ENCODE assay signal across 8 mouse cellular contexts in genomic region chr12:111162312-111163061, GRCm38 (mm10). TPM values are rescaled to one million over a fixed set of nuclear protein-coding genes. Genes with fewer than 3 reads are reported as not detected.
DNase-seq lines count a peak whose midpoint lies in the region; ATAC-seq lines count a peak whose summit lies in the region.

No protein-coding gene starts in this region.

- H3K9ac ChIP-seq in embryonic facial prominence, embryonic 12.5 days: 0 out of 2 replicates have a peak overlapping the region, but pooled peaks have one; percentile 10
- peak overlapping the region; percentile 39 for H3K9ac ChIP-seq in midbrain, embryonic 12.5 days (replicated peaks)

- H3K36me3 ChIP-seq in embryonic facial prominence, embryonic 12.5 days: no peaks in the 10 kb centered on the region
- H3K36me3 ChIP-seq in midbrain, embryonic 12.5 days: no peaks in the 10 kb centered on the region

- no peak for ATAC-seq in embryonic facial prominence, embryonic 12.5 days (ENCODE audit: insufficient number of reproducible peaks, insufficient read depth, low FRiP score, low TSS enrichment)
- no peak for ATAC-seq in midbrain, embryonic 12.5 days (ENCODE audit: low FRiP score, low read depth)

- WGBS in embryonic facial prominence, embryonic 12.5 days: 10% methylated on average over 16 of the region's 16 CpGs
- 9% methylated on average over 16 of the region's 16 CpGs for WGBS in midbrain, embryonic 12.5 days

- intact Hi-C loops in left cerebral cortex, postnatal 10 days (cut with DNase I): no loop called here

- H3K4me1 ChIP-seq in embryonic facial prominence, embryonic 12.5 days: peaks cover 17% of the 10 kb centered on the region
- peaks cover 40% of the 10 kb centered on the region for H3K4me1 ChIP-seq in midbrain, embryonic 12.5 days

- no peaks in the 10 kb centered on the region for H3K9me3 ChIP-seq in embryonic facial prominence, embryonic 12.5 days
- H3K9me3 ChIP-seq in midbrain, embryonic 12.5 days: no peaks in the 10 kb centered on the region

- H3K4me3 ChIP-seq in embryonic facial prominence, embryonic 12.5 days: peak overlapping the region; percentile 17
- peak overlapping the region; percentile 10 for H3K4me3 ChIP-seq in midbrain, embryonic 12.5 days

- peak; percentile 43 to 45 for DNase-seq in heart, adult 18-20 months
- no peak for DNase-seq in heart, adult 8-10 months (ENCODE audit: low spot score)
- peak; percentile 45 for DNase-seq in heart, postnatal 4 days
- DNase-seq in left cerebral cortex, postnatal 10 days (ENCODE audit: extremely low spot score in 1 of 2, low spot score in 2 of 2): peak; percentile 57 to 72
- DNase-seq in telencephalon, adult 2 months (ENCODE audit: low read depth, low spot score): peak; percentile 83
- no peak for DNase-seq in thymus, postnatal 4 days

- peak overlapping the region; percentile 42 for H3K4me2 ChIP-seq in embryonic facial prominence, embryonic 12.5 days (replicated peaks)
- peak overlapping the region; percentile 44 for H3K4me2 ChIP-seq in midbrain, embryonic 12.5 days (replicated peaks)

- no peaks in the 10 kb centered on the region for H3K27me3 ChIP-seq in embryonic facial prominence, embryonic 12.5 days
- no peaks in the 10 kb centered on the region for H3K27me3 ChIP-seq in midbrain, embryonic 12.5 days

- peak overlapping the region; percentile 55; the same call in 1 of the 2 replicates for H3K27ac ChIP-seq in embryonic facial prominence, embryonic 12.5 days
- H3K27ac ChIP-seq in midbrain, embryonic 12.5 days (replicated peaks): peak overlapping the region; percentile 82

RNA-seq across cellular contexts. Expression of gene Traf3, which starts 3.7 kb away (rescaled TPM):
- 10 to 100 TPM; 14.2 to 14.3 TPM for total RNA-seq in heart, adult 18-20 months (2021)
- total RNA-seq in heart, adult 8-10 months (2022): 10 to 100 TPM; 12.5 to 19.0 (median 15.3) TPM
- 15.8 TPM in 2 replicates for polyA plus RNA-seq in embryonic facial prominence, embryonic 12.5 days (2016; fragmentation: Nextera tagmentation; extraction: Ambion mirVana)
- total RNA-seq in heart, postnatal 4 days (2021): 10 to 100 TPM; 16.8 to 17.3 TPM
- total RNA-seq in left cerebral cortex, postnatal 10 days (2021): 10 to 100 TPM; 70.2 to 71.9 TPM
- 20.4 and 20.9 TPM in 2 replicates for polyA plus RNA-seq in midbrain, embryonic 12.5 days (2016; fragmentation: Nextera tagmentation; extraction: Ambion mirVana)

RNA-seq across cellular contexts. Expression of gene 4930595D18Rik, which starts 21.8 kb away (rescaled TPM):
- total RNA-seq in heart, adult 18-20 months (2021): not detected
- total RNA-seq in heart, adult 8-10 months (2022): not detected
- polyA plus RNA-seq in embryonic facial prominence, embryonic 12.5 days (2016; fragmentation: Nextera tagmentation; extraction: Ambion mirVana): not detected in 2 replicates
- not detected for total RNA-seq in heart, postnatal 4 days (2021)
- total RNA-seq in left cerebral cortex, postnatal 10 days (2021): not detected
- not detected in 2 replicates for polyA plus RNA-seq in midbrain, embryonic 12.5 days (2016; fragmentation: Nextera tagmentation; extraction: Ambion mirVana)

Comparison
In these comparisons a context has a peak if more than half of its experiments do, and no peak if none do; other contexts are left out.
1. DNase-seq: peak in heart, adult 18-20 months (2 of 2), heart, postnatal 4 days (single experiment), left cerebral cortex, postnatal 10 days (2 of 2) and telencephalon, adult 2 months (single experiment); none in heart, adult 8-10 months (single experiment) and thymus, postnatal 4 days (single experiment).